Mouse (Mus musculus): ENCODE results near the gene Dcakd. TPM values are rescaled to one million over a fixed set of nuclear protein-coding genes. Genes with fewer than 3 reads are reported as not detected.

Dcakd gene
- polyA plus RNA-seq, 1 experiment from 2014 or later: 135 TPM

DNA sequence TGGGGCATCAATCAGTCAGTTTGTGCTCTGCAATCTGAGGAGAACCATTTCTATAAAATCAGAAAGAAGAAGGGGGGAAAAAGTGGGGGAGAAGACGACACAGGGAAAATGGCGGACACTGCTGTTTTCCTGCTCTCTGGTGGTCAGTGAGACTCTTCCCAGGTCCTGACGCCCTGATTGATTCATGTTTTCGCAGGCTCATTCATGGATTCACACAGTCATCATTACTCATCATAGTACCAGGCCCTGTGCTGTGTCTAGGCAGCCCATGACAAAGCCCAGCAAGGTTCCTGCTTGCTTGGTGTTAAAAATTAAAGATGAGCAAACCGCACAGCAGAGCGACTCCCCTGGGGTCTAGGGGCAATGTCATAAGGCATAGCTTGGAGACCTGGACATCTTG, 69.7 kb downstream of the Dcakd start:
- WGBS (ENCODE audit: insufficient replicate concordance): 88% methylated on average over 6 of the region's 6 CpGs
- peaks cover 18% of the 10 kb centered on the region; the same call in 1 of the 2 replicates for H3K27me3 ChIP-seq (ENCODE audit: control insufficient read depth, insufficient read depth, low read length)
- H3K27ac ChIP-seq (ENCODE audit: low read depth, low read length): no peak overlapping the region
- no peak overlapping the region for H3K4me2 ChIP-seq
- peaks cover 6% of the 10 kb centered on the region for H3K4me1 ChIP-seq (ENCODE audit: control insufficient read depth, insufficient read depth, low read length)
- H3K4me3 ChIP-seq (ENCODE audit: low read depth, low read length): no peak overlapping the region
- no peak overlapping the region for H3K9ac ChIP-seq (ENCODE audit: low read depth, low read length)
- H3K9me3 ChIP-seq (replicated peaks; ENCODE audit: control insufficient read depth, low read length): no peaks in the 10 kb centered on the region
- no peak for ATAC-seq (replicated peaks; ENCODE audit: insufficient number of reproducible peaks, low FRiP score, low TSS enrichment)
- no peaks in the 10 kb centered on the region for H3K36me3 ChIP-seq (ENCODE audit: control insufficient read depth, insufficient read depth, low read length)

DNA sequence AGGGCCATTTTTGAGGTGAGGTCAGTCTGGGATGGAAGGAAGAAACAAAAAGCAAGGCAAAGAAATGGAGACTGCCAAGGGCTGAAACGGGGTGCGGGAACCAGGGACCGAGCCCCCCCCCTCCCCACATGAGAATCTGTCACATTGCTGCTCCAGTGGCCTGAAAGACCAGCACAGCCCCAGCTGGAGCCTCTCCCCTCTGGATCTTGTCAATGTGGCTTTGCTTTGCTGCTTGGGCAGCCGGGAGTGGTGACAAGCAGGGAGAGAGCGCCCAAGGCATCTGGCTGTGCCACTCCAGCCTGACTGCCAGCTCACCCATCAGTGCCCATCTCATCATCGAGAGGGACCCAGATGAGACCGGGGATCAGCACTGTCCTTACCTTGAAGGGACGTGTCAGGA, 70.4 kb downstream of the Dcakd start:
- Histone ChIP-seq H3K36me3 (ENCODE audit: control insufficient read depth, insufficient read depth, low read length) (no peaks in the 10 kb centered on the region), H3K4me1 (ENCODE audit: control insufficient read depth, insufficient read depth, low read length) (peaks cover 2% of the 10 kb centered on the region; the same call in 1 of the 2 replicates)
- WGBS (ENCODE audit: insufficient replicate concordance): 79% methylated on average over 8 of the region's 8 CpGs

DNA sequence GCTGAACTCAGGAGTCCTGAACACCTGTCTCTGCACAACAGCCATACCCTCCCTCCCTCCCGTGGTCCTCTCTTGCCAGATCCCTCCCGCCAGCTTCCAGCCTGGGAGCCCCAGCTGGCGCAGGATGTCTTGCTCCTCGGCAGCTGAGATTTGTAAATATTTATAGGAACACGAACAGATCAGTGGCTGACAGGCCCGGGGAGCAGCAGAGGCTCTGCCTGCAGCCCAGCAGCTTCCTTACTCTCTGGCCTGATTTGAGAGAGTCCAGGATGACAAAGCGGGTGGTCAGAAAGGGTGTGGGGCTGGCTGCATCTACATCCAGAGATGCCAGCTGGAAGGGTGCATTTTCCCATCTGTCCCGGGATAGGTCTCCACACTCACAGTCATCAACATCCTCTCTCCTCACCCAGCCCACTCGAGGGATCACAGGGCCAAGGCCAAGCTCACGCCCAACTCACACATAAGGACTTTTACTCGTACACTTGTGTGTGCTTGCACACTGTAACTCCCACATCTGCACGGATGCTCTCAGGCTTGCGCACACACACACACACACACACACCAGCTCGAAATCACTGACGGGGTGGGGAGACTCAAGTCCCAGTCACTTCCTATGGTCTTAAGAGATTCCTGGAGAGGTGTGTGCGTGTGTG, 71.0 kb downstream of the Dcakd start:
- no peak overlapping the region for H3K4me3 ChIP-seq (ENCODE audit: low read depth, low read length)
- H3K27me3 ChIP-seq (ENCODE audit: control insufficient read depth, insufficient read depth, low read length): peaks cover 25% of the 10 kb centered on the region
- H3K4me1 ChIP-seq (ENCODE audit: control insufficient read depth, insufficient read depth, low read length): peaks cover 2% of the 10 kb centered on the region; the same call in 1 of the 2 replicates
- H3K4me2 ChIP-seq: no peak overlapping the region
- WGBS (ENCODE audit: insufficient replicate concordance): 45% methylated on average over 16 of the region's 16 CpGs
- no peaks in the 10 kb centered on the region for H3K9me3 ChIP-seq (replicated peaks; ENCODE audit: control insufficient read depth, low read length)
- no peak overlapping the region for H3K27ac ChIP-seq (ENCODE audit: low read depth, low read length)
- no peak for ATAC-seq (replicated peaks; ENCODE audit: insufficient number of reproducible peaks, low FRiP score, low TSS enrichment)
- 0 out of 2 replicates have a peak overlapping the region, but pooled peaks have one; percentile 10 for H3K9ac ChIP-seq (ENCODE audit: low read depth, low read length)
- H3K36me3 ChIP-seq (ENCODE audit: control insufficient read depth, insufficient read depth, low read length): no peaks in the 10 kb centered on the region

More for the DNA sequence above, 70.4 kb downstream of the Dcakd start:
- Histone ChIP-seq H3K27me3 (ENCODE audit: control insufficient read depth, insufficient read depth, low read length) (peaks cover 23% of the 10 kb centered on the region), H3K9ac (ENCODE audit: low read depth, low read length) (no peak overlapping the region), H3K9me3 (replicated peaks; ENCODE audit: control insufficient read depth, low read length) (no peaks in the 10 kb centered on the region), H3K4me3 (ENCODE audit: low read depth, low read length) (no peak overlapping the region), H3K27ac (ENCODE audit: low read depth, low read length) (no peak overlapping the region), H3K4me2 (no peak overlapping the region)
- no peak for ATAC-seq (replicated peaks; ENCODE audit: insufficient number of reproducible peaks, low FRiP score, low TSS enrichment)

DNA sequence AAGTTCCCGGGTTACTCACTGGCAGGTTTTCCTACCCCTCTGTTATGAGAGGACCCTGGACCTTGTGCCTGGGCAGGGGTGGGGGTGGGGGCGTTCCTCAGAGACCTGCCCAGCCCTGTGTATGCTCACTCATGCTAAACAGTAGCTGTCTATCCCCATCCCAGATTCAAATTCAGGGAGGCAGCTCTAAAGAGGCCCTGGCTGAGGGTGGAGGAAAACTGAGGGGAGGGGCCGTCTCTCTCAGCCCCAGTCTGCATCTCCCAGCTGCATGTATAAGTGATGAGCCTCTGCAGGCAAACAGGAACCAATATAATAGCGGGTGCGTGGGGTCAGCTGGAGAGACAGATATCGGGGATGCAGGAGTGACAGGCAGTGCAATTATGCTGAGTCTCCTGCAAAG, 75.2 kb downstream of the Dcakd start:
- Histone ChIP-seq H3K9ac (ENCODE audit: low read depth, low read length) (no peak overlapping the region), H3K4me1 (ENCODE audit: control insufficient read depth, insufficient read depth, low read length) (peaks cover 2% of the 10 kb centered on the region), H3K4me2 (no peak overlapping the region), H3K27me3 (ENCODE audit: control insufficient read depth, insufficient read depth, low read length) (peaks cover 67% of the 10 kb centered on the region), H3K36me3 (ENCODE audit: control insufficient read depth, insufficient read depth, low read length) (no peaks in the 10 kb centered on the region), H3K4me3 (ENCODE audit: low read depth, low read length) (no peak overlapping the region), H3K9me3 (replicated peaks; ENCODE audit: control insufficient read depth, low read length) (no peaks in the 10 kb centered on the region), H3K27ac (ENCODE audit: low read depth, low read length) (no peak overlapping the region)
- WGBS (ENCODE audit: insufficient replicate concordance): 47% methylated on average over 6 of the region's 6 CpGs
- ATAC-seq (replicated peaks; ENCODE audit: insufficient number of reproducible peaks, low FRiP score, low TSS enrichment): no peak

DNA sequence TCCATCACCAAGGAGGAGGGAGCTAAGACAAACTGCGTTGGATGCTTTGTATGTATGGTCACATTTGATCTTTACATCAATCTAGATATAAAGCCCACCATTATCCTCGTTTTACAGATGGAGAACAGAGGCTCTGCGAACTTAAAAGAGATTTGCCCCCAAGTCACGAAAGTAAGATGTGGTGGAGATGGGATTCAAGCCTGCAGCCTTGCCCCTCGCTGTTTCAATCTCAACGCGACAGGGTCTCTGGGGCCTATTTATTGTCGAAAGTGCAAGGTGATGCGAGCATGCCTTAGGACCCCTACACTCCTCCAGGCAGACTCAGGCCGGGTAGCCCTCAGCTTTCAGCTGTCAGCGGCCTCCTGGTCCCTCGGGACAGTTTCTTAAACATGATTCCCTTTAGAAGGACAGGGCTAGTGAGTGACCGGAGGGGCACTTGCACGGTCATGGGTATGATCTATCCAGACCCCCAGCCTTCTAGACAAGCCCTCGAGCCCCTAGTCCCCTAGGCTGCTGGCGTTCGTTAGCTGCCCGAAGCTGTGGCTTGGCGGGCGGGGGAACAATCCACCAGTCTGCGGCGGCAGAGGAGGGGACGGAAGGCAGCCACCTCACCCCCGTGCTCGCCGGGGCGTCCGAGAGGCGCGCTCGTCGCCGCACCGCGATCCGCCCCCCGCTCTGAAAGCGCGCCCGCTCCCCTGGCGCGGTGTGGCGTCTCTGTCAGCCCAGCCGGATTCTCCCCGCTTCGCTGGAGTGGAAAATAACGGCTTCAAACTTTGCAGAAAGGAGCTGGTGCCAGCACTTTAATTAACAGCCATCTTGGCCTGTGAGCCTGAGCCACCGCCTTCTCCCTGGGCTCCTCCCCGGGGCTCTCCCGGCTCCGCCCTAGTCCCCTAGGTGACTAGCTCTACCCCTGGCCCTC, 79.8 kb downstream of the Dcakd start:
- Histone ChIP-seq H3K36me3 (ENCODE audit: control insufficient read depth, insufficient read depth, low read length) (no peaks in the 10 kb centered on the region), H3K9ac (ENCODE audit: low read depth, low read length) (peak overlapping the region; percentile 59; the same call in 1 of the 2 replicates), H3K4me1 (ENCODE audit: control insufficient read depth, insufficient read depth, low read length) (peaks cover 4% of the 10 kb centered on the region), H3K9me3 (replicated peaks; ENCODE audit: control insufficient read depth, low read length) (no peaks in the 10 kb centered on the region), H3K27me3 (ENCODE audit: control insufficient read depth, insufficient read depth, low read length) (peaks cover 96% of the 10 kb centered on the region), H3K4me2 (peak overlapping the region; percentile 87), H3K4me3 (ENCODE audit: low read depth, low read length) (peak overlapping the region; percentile 62), H3K27ac (ENCODE audit: low read depth, low read length) (no peak overlapping the region)
- 2% methylated on average over 51 of the region's 51 CpGs for WGBS (ENCODE audit: insufficient replicate concordance)
- ATAC-seq (replicated peaks; ENCODE audit: insufficient number of reproducible peaks, low FRiP score, low TSS enrichment): no peak

DNA sequence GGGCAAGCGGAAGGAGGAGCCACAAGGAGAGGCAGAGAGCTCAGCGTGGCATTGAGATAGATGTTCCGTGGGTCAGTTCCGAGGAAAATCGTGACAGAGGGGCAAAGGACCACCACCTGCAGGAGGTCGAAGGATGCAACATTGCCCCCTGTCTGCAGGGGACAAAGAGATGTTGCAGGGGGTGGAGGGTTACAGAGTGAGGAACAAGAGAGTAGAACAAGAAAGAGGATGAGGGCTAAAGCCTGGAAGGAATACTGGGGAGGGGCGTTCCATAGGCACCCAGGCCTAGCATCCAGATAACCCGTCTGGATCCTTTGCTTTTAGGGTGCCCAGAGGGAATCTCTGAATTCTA, 81.2 kb downstream of the Dcakd start:
- Histone ChIP-seq H3K36me3 (ENCODE audit: control insufficient read depth, insufficient read depth, low read length) (no peaks in the 10 kb centered on the region), H3K4me3 (ENCODE audit: low read depth, low read length) (peak overlapping the region; percentile 33; the same call in 1 of the 2 replicates), H3K9ac (ENCODE audit: low read depth, low read length) (no peak overlapping the region), H3K4me2 (peak overlapping the region; percentile 65), H3K27me3 (ENCODE audit: control insufficient read depth, insufficient read depth, low read length) (peaks cover 96% of the 10 kb centered on the region), H3K9me3 (replicated peaks; ENCODE audit: control insufficient read depth, low read length) (no peaks in the 10 kb centered on the region), H3K4me1 (ENCODE audit: control insufficient read depth, insufficient read depth, low read length) (peaks cover 4% of the 10 kb centered on the region), H3K27ac (ENCODE audit: low read depth, low read length) (no peak overlapping the region)
- 6% methylated on average over 8 of the region's 8 CpGs for WGBS (ENCODE audit: insufficient replicate concordance)
- ATAC-seq (replicated peaks; ENCODE audit: insufficient number of reproducible peaks, low FRiP score, low TSS enrichment): no peak

DNA sequence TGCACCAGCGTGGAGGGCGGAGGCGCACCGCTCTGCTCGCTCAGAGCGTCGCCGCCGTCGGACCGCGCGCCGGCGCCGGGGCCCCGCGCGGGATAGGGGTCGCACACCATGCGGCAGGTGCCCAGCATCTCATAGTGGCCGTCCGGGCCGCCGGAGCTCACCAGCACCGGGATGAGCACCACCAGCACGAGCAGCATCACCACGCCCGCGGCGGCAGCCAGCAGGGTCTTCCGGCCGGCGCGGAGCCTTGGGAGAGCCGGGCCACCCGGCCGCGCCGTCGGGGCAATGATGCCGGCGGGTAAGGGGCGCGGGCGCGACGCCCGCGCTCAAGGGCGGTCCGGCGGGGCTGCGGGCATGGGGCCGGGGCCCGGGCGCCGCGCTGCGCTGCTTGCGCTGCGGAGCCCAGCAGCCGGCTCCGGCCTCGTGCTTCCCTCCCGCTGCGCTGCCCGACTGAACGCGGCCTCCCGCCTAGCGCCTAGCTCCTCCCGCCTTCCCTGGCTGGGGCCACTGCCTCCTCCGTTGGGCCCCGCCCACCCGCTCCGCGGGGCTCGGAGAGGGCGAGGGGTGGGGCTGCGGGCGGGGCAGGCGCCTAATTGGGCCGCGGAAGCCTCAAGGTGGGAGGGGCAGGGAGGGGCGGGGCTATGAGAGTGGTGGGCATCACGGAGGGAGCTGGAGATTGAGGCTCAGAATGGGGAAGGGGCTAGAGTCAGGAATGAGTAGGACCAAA, 81.7 kb downstream of the Dcakd start, which contains the start of gene C1ql1:
TSS of gene C1ql1 (minus strand) at position 424 of the 727 bp plus-strand sequence.
- H3K4me3 ChIP-seq (ENCODE audit: low read depth, low read length): peak within 1 kb of the TSS; percentile 33
- no peaks in the 10 kb centered on the region for H3K36me3 ChIP-seq (ENCODE audit: control insufficient read depth, insufficient read depth, low read length)
- under 1% methylated on average over 74 of the region's 87 CpGs for WGBS (ENCODE audit: insufficient replicate concordance)
- no peak within 1 kb of the TSS for H3K27ac ChIP-seq (ENCODE audit: low read depth, low read length)
- H3K4me2 ChIP-seq: peak within 1 kb of the TSS; percentile 65
- H3K27me3 ChIP-seq (ENCODE audit: control insufficient read depth, insufficient read depth, low read length): peaks cover 93% of the 10 kb centered on the region
- H3K9me3 ChIP-seq (replicated peaks; ENCODE audit: control insufficient read depth, low read length): no peaks in the 10 kb centered on the region
- peaks cover 4% of the 10 kb centered on the region for H3K4me1 ChIP-seq (ENCODE audit: control insufficient read depth, insufficient read depth, low read length)
- peak within 1 kb of the TSS; percentile 47; the same call in 1 of the 2 replicates for H3K9ac ChIP-seq (ENCODE audit: low read depth, low read length)
- peak; percentile 85 for ATAC-seq (replicated peaks; ENCODE audit: insufficient number of reproducible peaks, low FRiP score, low TSS enrichment)

Data from heart, embryonic 11.5 days (tissue).